Mouse (Mus musculus): ENCODE results near the gene Olfr649. TPM values are rescaled to one million over a fixed set of nuclear protein-coding genes. Genes with fewer than 3 reads are reported as not detected.
A peak's percentile ranks its signal among the peaks of the same experiment; 100 is the strongest.

Olfr649 gene
- polyA plus RNA-seq (2012; rRNA removed) = not detected in 2 replicates
- not detected in 2 replicates for polyA plus RNA-seq (2014; fragmentation: Nextera tagmentation; extraction: Ambion mirVana)

DNA sequence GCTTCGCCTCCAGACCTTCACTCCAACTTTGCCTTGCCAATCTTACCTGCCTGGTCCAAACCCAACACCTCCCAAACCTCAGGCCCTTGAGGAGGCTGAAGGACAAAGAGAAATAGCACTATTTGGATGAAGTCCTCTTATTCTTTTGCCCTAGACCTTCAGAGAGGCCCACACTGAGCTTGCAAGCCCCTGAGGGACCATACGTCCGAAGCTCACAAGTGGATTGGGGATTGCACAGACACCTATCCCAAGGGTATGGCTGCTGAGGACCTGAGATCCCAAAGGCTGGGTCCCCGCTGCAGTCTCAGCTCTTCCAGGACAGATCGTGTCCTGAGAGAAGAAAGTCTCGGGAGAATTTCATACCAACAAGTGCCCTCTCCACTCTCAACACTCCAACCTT, at the start of gene Olfr649:
TSS of gene Olfr649 (minus strand) at position 101 of the 400 bp plus-strand sequence.
- DNase-seq (ENCODE audit: low read depth in 3 of 3, low spot score in 3 of 3) (no peak), ATAC-seq (ENCODE audit: insufficient read depth) (no peak)
- no peak within 1 kb of the TSS for H3K9ac ChIP-seq (replicated peaks)
- H3K9me3 ChIP-seq (ENCODE audit: control insufficient read depth, low read length) = no peaks in the 10 kb centered on the region
- no peaks in the 10 kb centered on the region for H3K4me1 ChIP-seq (replicated peaks; ENCODE audit: control insufficient read depth in 2 of 2, insufficient read depth in 2 of 2, low read length in 1 of 2)
- H3K4me2 ChIP-seq (ENCODE audit: low read depth) = no peak within 1 kb of the TSS
- no peak within 1 kb of the TSS for H3K4me3 ChIP-seq (ENCODE audit: insufficient read depth in 1 of 2, low read depth in 2 of 2, low read length in 2 of 2)
- H3K27me3 ChIP-seq (ENCODE audit: control insufficient read depth, insufficient read depth, low read length) = no peaks in the 10 kb centered on the region
- no peaks in the 10 kb centered on the region for H3K36me3 ChIP-seq (replicated peaks; ENCODE audit: control insufficient read depth, insufficient read depth, low read depth)
- no peak for TF ChIP-seq EP300 (IDR thresholded peaks at IDR 0.05; ENCODE audit: low read depth)
- no peak for TF ChIP-seq CTCF (IDR thresholded peaks at IDR 0.05; ENCODE audit: low read depth)
- no peak within 1 kb of the TSS for H3K27ac ChIP-seq
- 55% methylated on average over 6 of the region's 6 CpGs for WGBS (ENCODE audit: insufficient replicate concordance)

DNA sequence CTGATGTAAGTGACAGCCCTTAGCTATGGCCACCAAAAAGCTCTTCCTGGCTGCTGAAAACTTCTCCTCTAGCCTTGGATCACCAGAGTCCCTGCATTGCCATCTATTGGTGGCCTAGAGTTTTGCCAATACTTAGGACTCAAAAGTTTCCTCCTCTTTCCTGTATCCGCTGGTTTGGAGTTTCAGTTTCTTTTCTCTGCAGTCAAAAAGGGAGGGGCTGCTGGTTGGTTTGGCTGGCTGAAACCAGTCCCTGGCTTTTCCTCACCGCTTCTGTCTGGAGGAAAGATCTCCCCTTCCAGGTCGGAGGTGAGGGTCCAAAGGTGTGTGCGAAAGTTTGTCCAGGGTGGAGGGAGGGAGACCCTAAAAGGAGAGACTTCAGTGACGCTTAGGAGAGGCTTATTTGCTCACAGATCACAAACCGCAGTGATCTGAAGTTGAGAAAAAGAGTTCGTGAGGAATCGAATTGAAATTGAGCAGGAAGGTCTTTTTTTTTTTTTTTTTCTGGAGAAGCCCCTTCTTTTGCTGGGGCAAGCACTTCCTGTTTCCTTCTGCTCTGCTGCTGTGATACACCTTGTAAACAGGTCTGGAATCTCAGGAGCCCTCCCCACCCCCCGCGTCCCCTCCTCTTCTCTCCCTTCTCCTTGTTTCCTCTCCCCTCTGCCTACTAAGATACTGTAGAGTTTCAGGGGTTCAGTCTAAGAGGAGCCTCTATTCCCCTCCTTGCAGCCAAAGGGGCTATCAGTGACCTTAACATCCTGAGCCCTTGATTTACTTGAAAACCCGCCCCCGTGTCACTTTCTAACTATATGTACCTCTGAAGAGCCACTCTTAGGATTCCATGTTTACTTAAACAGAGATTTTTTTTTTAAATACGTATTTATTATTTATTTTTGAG, 48.7 kb upstream of the Olfr649 start, which contains the start of gene Trim34a:
TSS of gene Trim34a (plus strand) at position 171 of the 895 bp plus-strand sequence.
- H3K36me3 ChIP-seq (replicated peaks; ENCODE audit: control insufficient read depth, insufficient read depth, low read depth) = no peaks in the 10 kb centered on the region
- DNase-seq (ENCODE audit: low read depth in 3 of 3, low spot score in 3 of 3) = peak; percentile 61 to 66 (median 62)
- H3K4me2 ChIP-seq (ENCODE audit: low read depth) = peak within 1 kb of the TSS; percentile 68
- H3K4me1 ChIP-seq (replicated peaks; ENCODE audit: control insufficient read depth in 2 of 2, insufficient read depth in 2 of 2, low read length in 1 of 2) = peaks cover 0 to 2% of the 10 kb centered on the region in 2 experiments; a peak in 1 of 4 replicates
- ATAC-seq (ENCODE audit: insufficient read depth) = peak; percentile 81
- TF ChIP-seq CTCF (IDR thresholded peaks at IDR 0.05; ENCODE audit: low read depth) (peak; percentile 70), EP300 (IDR thresholded peaks at IDR 0.05; ENCODE audit: low read depth) (no peak)
- no peaks in the 10 kb centered on the region for H3K27me3 ChIP-seq (ENCODE audit: control insufficient read depth, insufficient read depth, low read length)
- no peaks in the 10 kb centered on the region for H3K9me3 ChIP-seq (ENCODE audit: control insufficient read depth, low read length)
- 5% methylated on average over 13 of the region's 13 CpGs for WGBS (ENCODE audit: insufficient replicate concordance)
- no peak within 1 kb of the TSS for H3K27ac ChIP-seq
- H3K4me3 ChIP-seq (ENCODE audit: insufficient read depth in 1 of 2, low read depth in 2 of 2, low read length in 2 of 2) = peak within 1 kb of the TSS; percentile 62 to 98
- H3K9ac ChIP-seq (replicated peaks) = peak within 1 kb of the TSS; percentile 70

DNA sequence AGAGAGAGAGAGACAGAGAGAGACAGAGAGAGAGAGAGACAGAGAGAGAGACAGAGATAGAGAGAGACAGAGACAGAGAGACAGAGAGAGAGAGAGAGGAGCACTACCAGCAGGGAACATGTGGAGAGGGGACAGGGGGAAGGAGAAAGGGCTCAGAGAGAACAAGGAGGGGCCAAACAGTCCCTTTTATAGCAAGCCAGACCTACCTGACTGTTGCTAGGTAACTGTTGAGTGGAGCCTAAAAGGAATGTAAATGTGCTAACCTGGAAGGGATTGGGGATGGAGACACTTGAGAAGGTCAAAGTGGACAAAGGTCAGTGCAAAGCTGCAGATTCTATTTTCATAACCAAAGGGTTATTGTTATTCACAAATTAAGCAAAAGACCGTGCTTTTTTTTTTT, 47.8 kb upstream of the Olfr649 start:
- TF ChIP-seq CTCF (IDR thresholded peaks at IDR 0.05; ENCODE audit: low read depth) = no peak
- TF ChIP-seq EP300 (IDR thresholded peaks at IDR 0.05; ENCODE audit: low read depth) = no peak
- H3K4me3 ChIP-seq (ENCODE audit: insufficient read depth in 1 of 2, low read depth in 2 of 2, low read length in 2 of 2) = no peak overlapping the region
- WGBS (ENCODE audit: insufficient replicate concordance) = 46% methylated on average over 1 of the region's 1 CpGs

DNA sequence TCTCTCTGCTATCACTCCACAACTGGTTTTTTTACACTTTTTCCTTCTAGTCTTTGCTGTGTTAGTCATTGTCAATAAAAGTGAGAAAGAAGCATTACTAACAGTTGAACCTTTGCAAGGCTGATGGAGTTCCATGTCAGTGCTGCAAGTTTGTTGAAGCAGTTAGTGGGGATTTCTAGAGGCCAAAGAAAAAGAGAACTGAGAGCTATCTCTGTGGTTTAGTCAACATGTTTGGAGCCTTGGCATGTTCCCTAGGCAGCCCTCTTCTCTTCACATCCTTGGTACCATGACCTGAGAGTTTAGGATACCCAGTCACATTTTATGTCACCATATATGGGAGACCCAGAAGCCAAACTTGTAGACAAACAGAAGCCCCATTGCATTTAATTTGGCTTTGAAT, 45.1 kb upstream of the Olfr649 start:
- H3K4me1 ChIP-seq (replicated peaks; ENCODE audit: control insufficient read depth in 2 of 2, insufficient read depth in 2 of 2, low read length in 1 of 2) = peaks cover 0 to 2% of the 10 kb centered on the region in 2 experiments; a peak in 1 of 4 replicates
- no peak overlapping the region for H3K4me2 ChIP-seq (ENCODE audit: low read depth)
- ATAC-seq (ENCODE audit: insufficient read depth) (no peak), DNase-seq (ENCODE audit: low read depth in 3 of 3, low spot score in 3 of 3) (no peak)
- TF ChIP-seq EP300 (IDR thresholded peaks at IDR 0.05; ENCODE audit: low read depth) = no peak
- H3K27ac ChIP-seq = no peak overlapping the region
- no peaks in the 10 kb centered on the region for H3K9me3 ChIP-seq (ENCODE audit: control insufficient read depth, low read length)
- no peak overlapping the region for H3K9ac ChIP-seq (replicated peaks)
- H3K27me3 ChIP-seq (ENCODE audit: control insufficient read depth, insufficient read depth, low read length) = no peaks in the 10 kb centered on the region
- no peak overlapping the region for H3K4me3 ChIP-seq (ENCODE audit: insufficient read depth in 1 of 2, low read depth in 2 of 2, low read length in 2 of 2)
- no peaks in the 10 kb centered on the region for H3K36me3 ChIP-seq (replicated peaks; ENCODE audit: control insufficient read depth, insufficient read depth, low read depth)

More for the DNA sequence above, 47.8 kb upstream of the Olfr649 start:
- Histone ChIP-seq H3K4me1 (replicated peaks; ENCODE audit: control insufficient read depth in 2 of 2, insufficient read depth in 2 of 2, low read length in 1 of 2) (peaks cover 0 to 2% of the 10 kb centered on the region in 2 experiments; a peak in 1 of 4 replicates), H3K9me3 (ENCODE audit: control insufficient read depth, low read length) (no peaks in the 10 kb centered on the region), H3K27ac (no peak overlapping the region), H3K4me2 (ENCODE audit: low read depth) (peak overlapping the region; percentile 68; the same call in 1 of the 2 replicates), H3K9ac (replicated peaks) (no peak overlapping the region), H3K36me3 (replicated peaks; ENCODE audit: control insufficient read depth, insufficient read depth, low read depth) (no peaks in the 10 kb centered on the region), H3K27me3 (ENCODE audit: control insufficient read depth, insufficient read depth, low read length) (no peaks in the 10 kb centered on the region)
- DNase-seq (ENCODE audit: low read depth in 3 of 3, low spot score in 3 of 3) (no peak), ATAC-seq (ENCODE audit: insufficient read depth) (no peak)

DNA sequence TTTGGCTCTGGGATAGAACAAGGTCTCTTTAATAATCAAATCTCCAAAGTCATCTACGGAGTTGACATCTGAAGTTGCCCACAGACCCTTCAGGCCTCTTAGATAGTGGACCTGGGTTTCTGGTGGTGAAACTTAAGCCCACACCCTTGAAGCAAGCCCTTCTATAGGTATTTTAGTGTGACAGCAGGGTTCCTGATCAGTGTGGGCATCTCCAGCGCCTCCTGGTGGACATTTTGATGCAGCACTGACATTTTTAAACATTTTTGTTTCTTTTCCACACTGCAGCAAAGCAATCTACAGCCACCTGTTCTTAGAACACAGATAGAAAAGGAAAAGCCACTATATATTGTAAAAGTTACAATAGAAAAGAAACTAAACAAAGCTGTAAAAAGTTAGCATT, 35.4 kb upstream of the Olfr649 start:
- ATAC-seq (ENCODE audit: insufficient read depth) = no peak
- no peaks in the 10 kb centered on the region for H3K4me1 ChIP-seq (replicated peaks; ENCODE audit: control insufficient read depth in 2 of 2, insufficient read depth in 2 of 2, low read length in 1 of 2)
- no peak for DNase-seq (ENCODE audit: low read depth in 3 of 3, low spot score in 3 of 3)
- H3K9me3 ChIP-seq (ENCODE audit: control insufficient read depth, low read length) = no peaks in the 10 kb centered on the region
- no peak overlapping the region for H3K4me2 ChIP-seq (ENCODE audit: low read depth)
- no peak overlapping the region for H3K9ac ChIP-seq (replicated peaks)
- 24% methylated on average over 2 of the region's 2 CpGs for WGBS (ENCODE audit: insufficient replicate concordance)
- no peaks in the 10 kb centered on the region for H3K27me3 ChIP-seq (ENCODE audit: control insufficient read depth, insufficient read depth, low read length)
- no peaks in the 10 kb centered on the region for H3K36me3 ChIP-seq (replicated peaks; ENCODE audit: control insufficient read depth, insufficient read depth, low read depth)
- no peak overlapping the region for H3K4me3 ChIP-seq (ENCODE audit: insufficient read depth in 1 of 2, low read depth in 2 of 2, low read length in 2 of 2)
- no peak overlapping the region for H3K27ac ChIP-seq
- TF ChIP-seq CTCF (IDR thresholded peaks at IDR 0.05; ENCODE audit: low read depth) (peak; percentile 83), EP300 (IDR thresholded peaks at IDR 0.05; ENCODE audit: low read depth) (no peak)

Data from liver, embryonic 14.5 days (tissue).